Mouse (Mus musculus) c-Kit-positive CD71-positive TER-119-positive erythroid progenitor cells, embryonic 14.5 days (primary cell): ENCODE measurements around the gene Olfr1305.

Source experiments
- DNase-seq: peaks from one replicate; pipeline ENCODE4 v3.0.0-alpha.2; 2013; ENCODE audit warnings: low spot score

The Olfr1305 gene

GRCm38 (mm10) chr2:111877049-111877448 lies at the start of gene Olfr1305:
TSS of gene Olfr1305 (minus strand) at chr2:111877149.
- no peak for DNase-seq

- DNase-seq: no peak
Observed at GRCm38 (mm10) chr2:111916171-111916570, 39.2 kb upstream of the Olfr1305 start, which contains the start of gene Olfr1306. TSS of gene Olfr1306 (minus strand) at chr2:111916271.

- no peak for DNase-seq
Observed at GRCm38 (mm10) chr2:111820240-111820639, 56.7 kb downstream of the Olfr1305 start, which contains the start of gene Olfr1303. TSS of gene Olfr1303 (minus strand) at chr2:111820340.
